Mouse (Mus musculus) heart, embryonic 14.5 days (tissue): ENCODE data around the gene Snx17. TPM values are rescaled to one million over a fixed set of nuclear protein-coding genes. Genes with fewer than 3 reads are reported as not detected.
A peak's percentile ranks its signal among the peaks of the same experiment; 100 is the strongest.

Experiments
- ATAC-seq: fragments of 200-750 bp; cut with Nextera tagmentation; 2 replicates; pipeline ENCODE4 v1.8.0; 2017; ENCODE audit warnings: low read depth, moderate TSS enrichment; ENCODE audit not compliant: insufficient number of reproducible peaks, insufficient read depth, low FRiP score
- H3K27ac ChIP-seq, 2 experiments: fragments of 200-500 bp in 1 of 2; fragments of 300-500 bp in 1 of 2; sonication (generic) in 1 of 2; replicated peaks in 1 of 2; 2 replicates each; pipeline ENCODE4 v1.5.1; 2012 to 2014; ENCODE audit warnings: low read depth in 2 of 2, low read length in 2 of 2, control low read depth in 1 of 2, mild to moderate bottlenecking in 1 of 2, mixed read lengths in 1 of 2; ENCODE audit not compliant: control insufficient read depth in 1 of 2, insufficient read depth in 1 of 2
- H3K27me3 ChIP-seq: fragments of 300-500 bp; sonication (generic); 2 replicates; pipeline ENCODE4 v1.6.1; 2014; ENCODE audit warnings: mild to moderate bottlenecking, low read length, control low read depth; ENCODE audit not compliant: control insufficient read depth, insufficient read depth
- H3K36me3 ChIP-seq: fragments of 300-500 bp; sonication (generic); 2 replicates; pipeline ENCODE4 v1.6.1; 2014; ENCODE audit warnings: mild to moderate bottlenecking, control low read depth, low read length, mixed read lengths; ENCODE audit not compliant: control insufficient read depth, insufficient read depth
- H3K4me1 ChIP-seq, 2 experiments: fragments of 200-500 bp in 1 of 2; fragments of 300-500 bp in 1 of 2; sonication (generic) in 1 of 2; 2 replicates each; pipeline ENCODE4 v1.6.1; 2012 to 2014; ENCODE audit warnings: low read length in 2 of 2, control low read depth in 1 of 2, mixed read lengths in 1 of 2; ENCODE audit not compliant: control insufficient read depth in 2 of 2, insufficient read depth in 2 of 2
- H3K4me2 ChIP-seq: fragments of 300-500 bp; sonication (generic); 2 replicates; pipeline ENCODE4 v1.6.1; 2014; ENCODE audit warnings: mild to moderate bottlenecking, low read length
- H3K4me3 ChIP-seq, 2 experiments: fragments of 200-500 bp in 1 of 2; fragments of 300-500 bp in 1 of 2; sonication (generic) in 1 of 2; 2 replicates each; pipeline ENCODE4 v1.5.1; 2012 to 2014; ENCODE audit warnings: low read length in 2 of 2, mild to moderate bottlenecking in 2 of 2, control low read depth in 1 of 2, low read depth in 1 of 2, moderate library complexity in 1 of 2; ENCODE audit not compliant: control insufficient read depth in 1 of 2, insufficient read depth in 1 of 2
- H3K9ac ChIP-seq: fragments of 300-500 bp; sonication (generic); 2 replicates; pipeline ENCODE4 v1.6.1; 2014; ENCODE audit warnings: mild to moderate bottlenecking, low read length
- H3K9me3 ChIP-seq: fragments of 300-500 bp; sonication (generic); 2 replicates; pipeline ENCODE4 v1.6.1; 2016; ENCODE audit warnings: low read length, control low read depth; ENCODE audit not compliant: control insufficient read depth
- WGBS: fragments of 180-500 bp; shearing (Covaris S2); extraction: QIAGEN DNeasy Blood & Tissue Kit; methylation state at CpG from one replicate; pipeline ENCODE4 v1.1.7; 2014; 5-methylcytosine and 5-hydroxymethylcytosine counted together
- polyA plus RNA-seq: library from polyadenylated mRNA; unstranded; fragments of >200 nt; fragmentation: Nextera tagmentation; extraction: Ambion mirVana; gene quantifications from 2 replicates; pipeline ENCODE4 v1.2.1, GENCODE M21; 2014

Snx17 gene
- polyA plus RNA-seq, 1 experiment from 2014 or later, result 120 TPM

DNA sequence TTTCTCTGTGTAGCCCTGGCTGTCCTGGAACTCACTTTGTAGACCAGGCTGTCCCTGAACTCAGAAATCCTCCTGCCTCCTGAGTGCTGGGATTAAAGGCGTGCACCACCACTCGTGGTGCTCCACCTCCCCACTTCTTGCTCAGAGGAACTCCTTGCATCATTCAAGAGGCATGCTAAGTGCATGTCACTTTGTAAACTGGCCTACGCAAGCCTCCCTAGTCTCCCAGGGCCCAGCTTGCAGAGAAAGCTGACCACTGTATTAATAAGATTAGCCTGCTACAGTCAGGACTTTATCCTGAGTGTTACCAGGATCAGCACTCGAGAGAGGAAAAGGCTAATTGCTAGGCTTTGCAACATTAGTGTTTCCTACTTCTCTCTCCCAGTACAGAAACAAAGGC is 24.4 kb upstream of the Snx17 start:
- H3K4me3 ChIP-seq, result no peak overlapping the region
- H3K9ac ChIP-seq, result no peak overlapping the region
- H3K4me1 ChIP-seq, result no peaks in the 10 kb centered on the region
- no peak overlapping the region for H3K27ac ChIP-seq
- H3K4me2 ChIP-seq, result no peak overlapping the region
- no peak for ATAC-seq
- H3K36me3 ChIP-seq, result peaks cover 99% of the 10 kb centered on the region
- WGBS, result 62% methylated on average over 4 of the region's 4 CpGs
- no peaks in the 10 kb centered on the region for H3K9me3 ChIP-seq
- H3K27me3 ChIP-seq, result no peaks in the 10 kb centered on the region

DNA sequence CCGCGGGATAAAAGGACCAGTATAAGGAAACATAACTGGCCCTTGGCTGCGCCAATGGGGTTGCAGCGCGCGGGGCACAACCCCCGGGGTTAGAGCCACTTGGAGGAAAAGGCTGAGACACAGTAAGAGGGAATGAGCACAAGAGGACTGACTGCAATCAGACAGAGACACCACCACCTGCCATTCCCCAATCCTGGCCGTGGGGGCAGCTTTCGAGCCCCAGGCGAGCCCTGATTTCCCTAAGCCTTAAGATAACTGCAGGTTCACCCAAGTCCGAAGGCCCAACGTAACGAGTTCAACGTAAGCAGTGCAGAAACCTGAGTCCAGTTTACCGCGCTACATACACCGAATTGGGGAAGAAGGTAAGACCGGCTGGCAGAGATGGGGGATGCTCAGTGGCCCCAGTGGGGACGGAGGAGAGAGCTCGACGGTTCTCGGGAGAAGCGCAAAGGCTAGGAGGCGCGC is 13.7 kb upstream of the Snx17 start:
- H3K4me3 ChIP-seq, result peak overlapping the region; percentile 74 to 82
- peak; percentile 34; the same call in 1 of the 2 replicates for ATAC-seq
- peak overlapping the region; percentile 93 to 98 for H3K27ac ChIP-seq
- H3K4me2 ChIP-seq, result peak overlapping the region; percentile 97
- H3K27me3 ChIP-seq, result no peaks in the 10 kb centered on the region
- WGBS, result under 1% methylated on average over 25 of the region's 25 CpGs
- H3K4me1 ChIP-seq, result peaks cover 0 to 8% of the 10 kb centered on the region in 2 experiments; a peak in 2 of 4 replicates
- H3K9me3 ChIP-seq, result no peaks in the 10 kb centered on the region
- H3K9ac ChIP-seq, result peak overlapping the region; percentile 79
- H3K36me3 ChIP-seq, result peaks cover 2% of the 10 kb centered on the region

DNA sequence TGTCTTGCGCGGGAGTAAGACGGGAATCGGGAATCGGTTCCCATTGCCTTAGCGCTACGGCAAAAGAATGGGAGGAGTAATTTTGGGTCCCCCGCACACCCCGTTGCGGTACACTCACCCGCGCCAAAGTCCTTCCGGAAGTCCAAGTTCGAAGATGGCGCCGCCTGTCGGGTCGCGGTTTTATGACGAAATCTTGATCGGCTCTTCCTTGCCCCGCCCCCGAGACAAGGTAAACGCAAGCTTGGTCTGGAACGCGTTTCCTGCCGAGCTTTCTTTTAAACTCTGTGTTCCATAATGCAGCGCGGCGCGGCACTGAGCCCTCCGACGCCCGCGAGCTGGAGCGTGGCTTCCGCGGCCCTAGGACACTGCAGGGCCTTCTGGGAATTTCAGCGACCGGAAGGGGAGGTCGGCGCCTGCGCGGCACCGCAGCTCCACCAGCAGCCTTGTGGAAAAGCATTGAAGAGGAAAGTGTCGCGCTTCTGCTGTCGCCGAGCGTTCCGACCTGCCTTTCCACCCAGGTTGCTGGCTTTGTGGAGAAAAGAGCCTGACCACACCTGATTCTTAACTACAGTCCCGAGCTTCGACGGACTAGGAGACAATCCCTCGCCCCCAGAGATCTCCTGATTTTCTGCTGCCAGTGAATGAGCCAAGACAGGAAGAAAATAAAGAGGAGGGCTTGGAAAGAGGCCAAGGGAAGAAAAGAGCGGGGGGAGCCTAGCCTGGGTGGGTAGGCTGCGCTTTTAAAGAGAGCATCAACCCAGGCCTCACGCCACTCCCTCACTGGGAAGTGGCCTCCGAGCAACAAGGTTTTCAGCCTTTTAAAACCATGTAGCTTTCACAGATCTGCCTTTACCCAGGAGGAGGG is 13.0 kb upstream of the Snx17 start, which contains the start of the genes Gm29609 and Gtf3c2:
Gm29609 (minus strand) TSS at position 146 of the 865 bp plus-strand sequence.
Gtf3c2 (minus strand) TSS at position 379 of the 865 bp plus-strand sequence.
- Histone ChIP-seq H3K27ac (peak within 1 kb of the TSS; percentile 93 to 98), H3K4me2 (peak within 1 kb of the TSS; percentile 97), H3K4me3 (peak within 1 kb of the TSS; percentile 74 to 82), H3K9ac (peak within 1 kb of the TSS; percentile 79), H3K27me3 (no peaks in the 10 kb centered on the region), H3K9me3 (no peaks in the 10 kb centered on the region), H3K36me3 (no peaks in the 10 kb centered on the region), H3K4me1 (peaks cover 0 to 8% of the 10 kb centered on the region in 2 experiments; a peak in 2 of 4 replicates)
- WGBS, result under 1% methylated on average over 59 of the region's 59 CpGs
- peak; percentile 98 for ATAC-seq

DNA sequence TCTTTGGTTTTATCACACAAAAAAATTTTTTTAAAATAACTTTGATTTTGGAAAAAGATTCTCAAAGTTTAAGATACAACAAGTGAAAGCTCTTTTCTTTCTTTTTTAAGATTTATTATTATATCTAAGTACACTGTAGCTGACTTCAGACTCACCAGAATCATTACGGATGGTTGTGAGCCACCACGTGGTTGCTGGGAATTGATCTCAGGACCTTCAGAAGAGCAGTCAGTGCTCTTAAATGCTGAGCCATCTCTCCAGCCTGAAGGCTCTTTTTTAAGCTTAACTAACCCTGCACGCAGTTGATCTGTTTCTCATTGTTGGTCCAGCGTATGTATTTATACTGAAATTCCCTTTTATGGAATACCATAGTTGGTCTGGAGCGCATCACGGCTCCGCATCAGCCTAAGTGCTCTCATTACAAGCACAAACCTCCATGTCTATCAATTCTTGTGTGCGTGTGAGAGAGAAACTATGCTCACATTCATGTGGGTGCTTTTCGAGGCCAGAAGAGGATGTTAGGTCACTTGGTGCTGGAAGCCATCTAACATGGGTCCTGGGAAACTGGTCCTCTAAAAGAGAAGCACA is 11.8 kb upstream of the Snx17 start:
- Histone ChIP-seq H3K4me1 (peaks cover 0 to 8% of the 10 kb centered on the region in 2 experiments; a peak in 2 of 4 replicates), H3K9ac (no peak overlapping the region), H3K36me3 (no peaks in the 10 kb centered on the region), H3K4me2 (0 out of 2 replicates have a peak overlapping the region, but pooled peaks have one; percentile 67), H3K9me3 (no peaks in the 10 kb centered on the region), H3K27ac (no peak overlapping the region; a peak in 1 of 4 replicates), H3K4me3 (peak overlapping the region in 1 of 2 experiments; percentile 82; a peak in 1 of 4 replicates), H3K27me3 (no peaks in the 10 kb centered on the region)
- ATAC-seq, result no peak
- 88% methylated on average over 9 of the region's 9 CpGs for WGBS

DNA sequence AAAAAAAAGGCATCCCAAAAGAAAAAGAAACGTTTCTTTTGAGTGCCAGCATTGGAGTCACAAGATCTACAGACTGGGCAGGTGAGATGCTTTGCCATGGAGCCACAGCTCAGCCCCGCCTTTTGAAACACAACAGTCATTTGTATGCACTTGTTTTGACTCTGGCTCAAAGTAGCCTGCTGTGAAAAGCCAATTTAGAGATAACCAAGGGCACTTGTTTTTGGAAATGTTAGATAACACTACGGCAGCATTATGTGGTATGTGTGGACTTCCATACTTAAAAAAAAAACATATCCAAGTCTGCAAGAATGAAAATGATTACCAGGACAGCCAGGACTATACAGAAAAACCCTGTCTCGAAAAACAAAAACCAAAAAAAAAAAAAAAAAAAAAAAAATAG is 9.3 kb upstream of the Snx17 start:
- Histone ChIP-seq H3K4me2 (no peak overlapping the region), H3K9me3 (no peaks in the 10 kb centered on the region), H3K36me3 (peaks cover 23% of the 10 kb centered on the region), H3K27me3 (no peaks in the 10 kb centered on the region), H3K4me1 (peaks cover 0 to 7% of the 10 kb centered on the region in 2 experiments; a peak in 2 of 4 replicates), H3K9ac (no peak overlapping the region), H3K4me3 (no peak overlapping the region), H3K27ac (no peak overlapping the region)
- 37% methylated on average over 4 of the region's 4 CpGs for WGBS
- ATAC-seq, result no peak

DNA sequence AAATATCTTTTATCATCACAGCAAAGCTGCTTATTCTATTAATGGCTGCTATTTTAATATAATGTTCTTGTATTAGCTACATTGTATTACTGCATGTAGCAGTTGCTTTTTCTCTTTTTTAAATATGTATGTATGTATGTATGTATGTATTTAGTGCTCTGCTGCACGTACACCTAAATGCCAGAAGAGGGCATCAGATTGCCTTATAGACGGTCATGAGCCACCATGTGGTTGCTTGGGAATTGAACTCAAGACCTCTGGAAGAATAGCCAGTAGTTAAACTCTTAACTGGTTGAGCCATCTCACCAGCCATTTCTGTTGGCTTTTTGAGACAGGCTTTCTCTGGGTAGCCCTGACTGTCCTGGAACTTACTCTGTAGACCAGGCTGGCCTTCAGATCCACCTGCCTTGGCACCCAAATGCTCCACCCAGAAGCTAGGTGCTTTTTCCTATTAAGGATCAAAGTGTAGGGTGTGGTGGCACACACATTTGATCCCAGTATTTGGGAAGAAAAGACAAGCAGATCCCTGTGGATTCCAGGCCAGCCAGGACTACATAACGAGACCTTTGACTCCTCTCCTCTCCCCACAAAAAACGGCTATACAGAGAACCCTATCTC is 4.7 kb upstream of the Snx17 start:
- Histone ChIP-seq H3K4me3 (no peak overlapping the region), H3K4me2 (no peak overlapping the region), H3K36me3 (peaks cover 50% of the 10 kb centered on the region), H3K27ac (no peak overlapping the region), H3K9me3 (no peaks in the 10 kb centered on the region), H3K27me3 (no peaks in the 10 kb centered on the region), H3K4me1 (peaks cover 4 to 11% of the 10 kb centered on the region in 2 experiments; a peak in 3 of 4 replicates), H3K9ac (no peak overlapping the region)
- no peak for ATAC-seq
- 76% methylated on average over 4 of the region's 4 CpGs for WGBS

DNA sequence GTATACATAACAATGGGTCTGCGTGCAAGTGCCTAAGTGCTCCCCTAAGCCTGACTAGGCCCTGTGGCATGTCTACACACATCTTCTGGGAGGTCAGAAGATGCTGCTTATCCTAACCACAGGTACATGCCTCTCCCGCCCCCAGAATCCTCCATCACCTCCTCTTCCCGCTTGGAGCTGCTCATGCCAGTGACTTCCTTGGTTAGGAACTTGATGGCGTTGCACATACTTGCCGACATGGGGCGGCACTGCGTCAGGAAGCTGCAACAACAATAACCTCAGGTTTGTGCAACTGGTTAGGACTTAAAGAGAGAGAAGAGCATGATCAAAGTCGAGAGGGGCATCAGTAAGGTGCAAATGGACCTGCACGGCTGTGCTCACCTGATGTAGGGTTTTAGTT is 2.8 kb upstream of the Snx17 start:
- H3K27me3 ChIP-seq, result no peaks in the 10 kb centered on the region
- no peak overlapping the region for H3K27ac ChIP-seq
- H3K4me1 ChIP-seq, result peaks cover 4 to 19% of the 10 kb centered on the region in 2 experiments; a peak in 3 of 4 replicates
- 86% methylated on average over 9 of the region's 9 CpGs for WGBS
- no peak for ATAC-seq
- no peak overlapping the region for H3K4me2 ChIP-seq
- H3K36me3 ChIP-seq, result peaks cover 63% of the 10 kb centered on the region
- H3K4me3 ChIP-seq, result no peak overlapping the region
- no peak overlapping the region for H3K9ac ChIP-seq
- no peaks in the 10 kb centered on the region for H3K9me3 ChIP-seq
